Mouse (Mus musculus): ENCODE measurements at regions not wholly inside any gene's neighbourhood (a gene's known extent, or its start where the extent isn't known, plus 50 kb on each side); places are given as distances from the start of the nearest gene placed in this dataset.

DNA sequence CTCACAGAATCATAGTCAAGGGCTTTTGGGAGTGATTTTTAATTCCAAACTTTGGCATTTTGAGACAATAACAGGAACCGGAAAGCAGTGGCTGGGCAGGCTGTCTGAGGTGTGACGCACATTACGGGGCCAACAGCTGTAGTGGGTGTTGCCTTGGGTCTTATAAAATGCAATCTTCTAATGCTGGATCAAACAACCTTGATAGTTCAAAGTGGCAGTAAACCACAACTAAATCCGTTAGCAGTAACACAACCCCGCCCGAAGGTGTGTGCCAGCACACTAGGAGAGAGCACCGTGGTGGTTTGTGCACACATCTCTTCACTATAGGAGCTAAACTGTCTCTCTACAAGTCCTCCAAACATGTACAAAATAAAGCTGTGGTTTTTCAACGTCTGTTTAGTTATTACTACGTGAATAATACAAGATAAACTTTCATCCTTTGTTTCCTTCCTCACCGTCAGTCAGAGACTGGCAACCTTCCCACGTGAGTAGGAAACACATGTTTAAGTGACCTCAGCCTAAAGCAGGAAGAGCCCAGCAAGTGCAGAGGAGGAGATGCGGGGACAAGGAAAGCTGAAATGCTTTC is 72.0 kb upstream of the Dph5 start:
- no peak for DNase-seq (ENCODE audit: extremely low spot score in 1 of 2, low spot score in 1 of 2)

DNA sequence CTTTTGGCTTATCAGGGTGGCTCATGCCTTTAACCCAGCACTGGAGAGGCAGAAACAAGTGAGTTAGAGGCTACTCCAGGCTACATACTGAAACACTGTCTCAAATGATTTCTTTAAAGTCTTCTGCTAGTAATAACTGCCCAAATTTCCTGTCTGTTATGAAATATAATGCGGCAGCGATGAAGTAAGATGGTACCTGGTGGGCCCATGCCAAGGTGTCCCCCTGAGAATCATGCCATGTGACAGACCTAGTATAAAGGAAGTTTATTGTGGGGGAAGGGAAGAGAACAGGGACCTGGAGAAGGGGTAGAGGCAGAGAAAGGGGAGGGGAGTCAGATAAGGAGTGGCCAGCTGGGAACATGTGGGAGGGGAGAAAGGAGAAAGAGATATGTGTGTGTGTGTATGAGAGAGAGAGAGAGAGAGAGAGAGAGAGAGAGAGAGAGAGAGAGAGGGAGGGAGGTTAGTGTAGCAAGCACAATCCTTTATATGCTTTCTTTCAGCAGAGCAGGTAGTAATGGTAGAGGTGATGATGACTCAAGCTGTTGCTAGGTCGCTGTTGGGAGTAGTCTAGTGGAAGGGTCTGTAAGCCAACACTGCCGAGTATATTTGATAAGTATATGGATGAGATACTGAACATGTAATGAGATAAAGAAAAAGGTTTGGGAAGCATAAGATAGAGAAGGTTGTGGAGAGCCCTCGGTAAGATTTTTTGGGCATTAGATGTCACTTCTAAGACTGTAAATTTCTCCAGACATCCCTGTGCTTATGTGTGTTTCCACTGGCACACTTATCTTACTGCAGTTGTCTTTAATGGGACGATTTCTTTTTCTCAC is 71.1 kb upstream of the Dph5 start:
- DNase-seq (ENCODE audit: extremely low spot score in 1 of 2, low spot score in 1 of 2): no peak

DNA sequence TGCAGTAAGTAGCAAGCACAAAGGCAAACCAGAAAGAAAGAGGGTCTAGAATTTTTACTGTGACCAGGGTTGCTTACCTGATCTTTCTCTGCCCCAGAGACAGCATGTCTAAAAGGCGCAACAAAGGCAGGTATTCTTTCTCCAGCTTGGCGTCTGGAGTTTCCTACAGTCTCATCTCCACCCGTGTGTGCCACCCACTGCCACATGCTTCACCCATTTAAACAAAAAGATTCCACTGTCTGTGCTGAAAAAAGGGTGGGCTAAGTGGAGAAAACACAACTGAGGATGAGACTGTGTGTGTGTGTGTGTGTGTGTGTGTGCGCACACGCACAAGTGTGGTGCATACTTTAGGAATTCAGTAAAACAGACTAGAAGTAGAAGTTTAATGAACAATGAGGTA is 69.9 kb upstream of the Dph5 start:
- DNase-seq (ENCODE audit: extremely low spot score in 1 of 2, low spot score in 1 of 2): peak in 1 of 2 experiments; percentile 22

DNA sequence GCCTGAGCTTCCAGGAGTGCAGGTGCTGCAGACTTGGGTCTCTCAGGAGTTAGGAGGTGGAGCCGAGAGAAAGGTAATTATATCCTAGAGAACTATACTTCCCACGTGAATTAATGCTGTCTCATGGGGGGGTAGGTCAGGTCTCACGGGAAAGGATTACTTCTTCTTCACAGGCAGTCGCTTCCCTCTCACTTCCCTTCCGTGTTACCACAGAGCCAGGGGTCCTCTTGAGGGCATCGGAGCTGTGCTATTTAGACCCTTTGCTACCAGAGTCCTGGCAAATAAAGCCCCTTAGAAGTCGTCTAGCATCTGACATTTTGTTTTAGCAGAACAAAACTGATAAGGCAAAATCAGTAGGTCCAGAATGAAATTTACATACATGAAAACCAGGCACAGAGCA is 68.9 kb upstream of the Dph5 start:
- no peak for DNase-seq (ENCODE audit: extremely low spot score in 1 of 2, low spot score in 1 of 2)

DNA sequence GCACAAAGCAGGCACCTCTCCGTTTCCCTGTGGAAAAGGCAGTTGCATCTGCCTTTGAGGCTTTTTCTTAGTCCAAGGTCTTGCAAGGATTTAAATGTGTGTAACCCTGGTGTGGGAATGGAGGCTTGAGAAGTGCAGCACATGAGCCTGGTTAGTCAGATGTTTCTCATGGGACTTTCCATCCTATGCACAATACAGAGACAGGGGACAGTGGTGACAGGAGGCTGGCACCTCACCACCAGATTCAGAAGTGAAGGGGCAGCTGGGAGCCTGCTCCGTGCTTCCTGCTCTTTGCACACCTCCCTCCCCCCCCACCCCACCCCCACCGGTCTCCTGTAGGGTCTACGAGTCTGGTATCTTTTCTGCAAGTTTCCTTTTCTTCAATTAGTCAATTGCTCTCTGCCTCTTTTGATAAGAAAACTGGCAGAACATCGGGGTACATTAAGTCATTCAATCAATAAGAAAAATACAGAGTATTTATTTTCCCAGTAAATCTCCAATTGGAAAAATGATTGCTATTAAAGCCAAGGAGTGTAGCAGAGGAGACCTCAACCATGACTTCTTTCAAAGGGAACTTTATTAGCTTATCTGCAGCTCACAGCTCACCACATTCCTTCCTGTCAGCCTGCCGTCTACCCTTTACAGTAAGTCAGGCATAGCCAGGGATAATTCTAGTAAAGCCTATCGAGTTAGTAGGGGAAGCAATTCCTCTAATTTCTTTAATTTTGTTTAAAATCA is 68.1 kb upstream of the Dph5 start:
- no peak for DNase-seq (ENCODE audit: extremely low spot score in 1 of 2, low spot score in 1 of 2)

DNA sequence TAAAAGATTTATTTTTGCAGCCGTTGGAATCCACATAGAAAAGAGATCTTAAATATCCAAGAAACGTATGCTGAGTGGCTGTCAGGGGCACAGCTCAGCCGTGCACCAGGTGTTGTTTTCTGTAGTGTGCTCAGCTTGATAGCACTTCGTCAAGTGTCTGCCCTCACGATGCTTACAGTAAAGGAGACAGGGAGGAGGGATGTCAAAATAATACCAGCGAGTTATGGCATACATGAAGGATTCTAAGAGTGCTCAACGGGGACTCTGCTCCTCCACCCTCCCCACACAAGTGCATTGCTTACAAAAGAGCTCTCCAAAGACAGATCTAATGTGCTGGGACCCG is 67.5 kb upstream of the Dph5 start:
- DNase-seq (ENCODE audit: extremely low spot score in 1 of 2, low spot score in 1 of 2): no peak

DNA sequence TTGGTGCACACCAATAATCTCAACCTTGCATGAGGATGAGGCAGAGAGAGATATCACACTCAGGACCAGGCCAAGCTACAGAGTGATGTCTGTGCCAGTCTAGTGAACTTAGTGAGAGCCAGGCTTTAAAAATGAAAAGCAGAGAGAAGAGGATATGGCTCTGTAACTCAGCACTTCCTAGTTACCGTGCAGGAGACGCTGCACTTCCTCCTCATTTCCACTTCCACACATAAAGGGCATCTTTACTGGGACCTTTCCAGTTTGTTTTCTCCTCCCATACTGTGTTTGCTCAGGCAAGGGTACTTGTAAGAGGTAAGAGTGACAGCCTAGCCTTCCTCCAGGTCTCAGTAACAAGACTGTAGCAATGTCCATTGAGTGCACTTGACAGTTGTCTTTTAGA is 66.0 kb upstream of the Dph5 start:
- DNase-seq (ENCODE audit: extremely low spot score in 1 of 2, low spot score in 1 of 2): no peak

DNA sequence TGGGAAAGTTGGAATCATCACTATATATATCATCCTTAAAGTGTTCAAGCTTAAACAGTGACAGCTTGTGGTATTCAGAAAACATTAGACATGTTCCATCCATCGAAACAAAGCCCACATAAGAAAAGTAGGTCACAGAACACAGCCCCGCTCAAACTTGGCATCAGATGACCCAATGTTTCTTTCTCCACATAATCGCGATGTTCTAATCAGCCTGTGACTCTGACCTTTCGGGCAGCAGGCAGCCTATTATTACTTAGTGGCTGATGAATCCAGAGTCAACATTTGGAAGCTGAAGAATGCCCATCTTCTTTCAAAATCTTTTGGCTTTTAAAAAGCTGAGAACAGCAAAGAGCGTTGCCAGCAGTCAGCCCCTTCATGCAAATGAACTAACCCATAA is 65.1 kb upstream of the Dph5 start:
- DNase-seq (ENCODE audit: extremely low spot score in 1 of 2, low spot score in 1 of 2): no peak

DNA sequence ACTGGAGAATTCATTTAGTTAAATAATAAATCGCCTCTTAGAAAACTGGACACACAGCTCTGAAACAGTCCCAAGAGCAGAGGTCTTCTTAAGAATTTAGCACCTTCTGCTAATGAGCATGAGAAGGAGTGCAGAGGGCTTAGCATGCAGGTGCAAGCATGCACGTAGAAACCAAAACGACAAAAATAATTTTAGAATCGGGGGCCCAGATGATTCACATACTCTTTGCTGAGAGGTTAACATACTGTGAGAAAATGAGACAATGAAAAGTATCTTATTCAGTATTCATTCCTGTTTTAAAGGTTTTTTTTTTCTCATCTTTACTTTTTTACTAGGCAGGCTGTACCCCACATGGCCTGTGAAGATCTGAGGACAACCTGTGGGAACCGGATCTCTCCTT is 63.9 kb upstream of the Dph5 start:
- DNase-seq (ENCODE audit: extremely low spot score in 1 of 2, low spot score in 1 of 2): no peak

DNA sequence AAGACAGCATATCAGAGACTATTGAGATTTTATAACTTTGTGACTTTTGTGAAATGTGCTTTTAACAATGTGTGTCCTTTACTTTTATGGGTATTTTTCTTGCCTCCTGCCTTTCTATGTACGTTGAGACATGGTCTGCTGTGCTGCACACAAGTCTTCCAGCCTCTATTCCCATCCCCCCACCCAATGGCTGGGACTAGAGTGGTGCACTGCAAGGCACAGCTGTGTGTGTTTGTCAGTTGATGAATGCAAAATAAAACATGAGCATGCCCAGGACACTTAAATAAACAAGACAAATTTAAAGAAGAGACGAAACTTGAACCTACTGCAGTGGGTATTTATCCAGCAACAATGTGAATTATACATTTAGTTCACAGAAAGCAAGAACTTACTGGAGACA is 62.8 kb upstream of the Dph5 start:
- DNase-seq (ENCODE audit: extremely low spot score in 1 of 2, low spot score in 1 of 2): no peak

DNA sequence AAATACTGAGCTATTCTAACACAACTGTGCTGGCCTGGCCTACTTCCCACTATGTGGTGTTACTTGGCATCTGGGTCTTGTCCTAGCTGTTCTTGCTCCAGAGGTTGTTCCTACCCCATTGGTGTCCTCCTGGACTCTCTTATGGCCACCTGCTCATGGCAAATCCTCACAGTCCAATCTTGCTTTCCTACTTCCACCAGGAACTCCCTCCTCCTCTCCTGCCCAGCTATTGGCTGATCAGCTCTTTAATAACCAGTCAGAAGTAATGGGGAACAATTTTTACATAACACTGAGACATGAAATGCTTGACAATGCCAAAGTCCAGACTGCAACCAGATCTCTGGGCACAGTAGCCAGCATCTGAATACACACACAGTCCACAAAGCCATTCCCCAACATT is 52.3 kb upstream of the Dph5 start:
- DNase-seq (ENCODE audit: extremely low spot score in 1 of 2, low spot score in 1 of 2): no peak

DNA sequence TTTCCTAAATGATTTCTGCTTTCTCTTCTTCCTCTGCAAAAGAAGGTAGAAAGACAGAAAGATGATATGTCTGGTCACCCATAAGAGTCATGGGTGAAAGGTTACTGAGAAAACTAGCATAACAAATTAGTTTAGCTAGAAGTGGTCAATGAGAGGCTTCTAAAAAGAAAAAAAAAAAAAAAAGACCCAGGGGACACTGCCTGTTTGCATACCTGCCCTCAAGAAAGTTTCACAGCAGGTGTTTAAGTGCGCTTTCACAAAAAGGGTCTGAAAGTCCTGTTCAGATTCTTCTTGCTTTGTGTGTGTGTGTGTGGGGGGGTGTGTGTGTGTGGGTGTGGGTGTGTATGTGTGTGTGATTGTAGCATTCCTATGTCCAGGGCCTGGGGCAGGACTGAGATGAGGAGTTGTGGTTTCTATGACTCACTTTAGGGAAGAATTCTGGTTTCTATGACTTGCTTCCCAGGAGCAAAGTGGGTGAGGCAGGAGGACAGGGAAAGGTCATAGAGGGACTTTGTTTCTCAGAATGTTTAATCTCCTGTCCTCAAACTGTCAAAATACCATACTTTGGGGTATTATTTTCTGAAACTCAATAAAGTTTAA is 49.9 kb upstream of the Dph5 start:
- DNase-seq (ENCODE audit: extremely low spot score in 1 of 2, low spot score in 1 of 2): no peak
